Mouse (Mus musculus): ENCODE data around the gene Zfp367.

- no peak for TF ChIP-seq EP300 (IDR thresholded peaks at IDR 0.05; ENCODE audit: low read depth)
- no peak for TF ChIP-seq CTCF (IDR thresholded peaks at IDR 0.05; ENCODE audit: low read depth)
Observed at GRCm38 (mm10) chr13:64091006-64091405, 62.0 kb downstream of the Zfp367 start.

Data from liver, embryonic 14.5 days (tissue).